Mouse (Mus musculus): ENCODE data around the gene Ninj2. TPM values are rescaled to one million over a fixed set of nuclear protein-coding genes. Genes with fewer than 3 reads are reported as not detected.

Gene Ninj2
- polyA plus RNA-seq, 1 experiment from 2014 or later: not detected

DNA sequence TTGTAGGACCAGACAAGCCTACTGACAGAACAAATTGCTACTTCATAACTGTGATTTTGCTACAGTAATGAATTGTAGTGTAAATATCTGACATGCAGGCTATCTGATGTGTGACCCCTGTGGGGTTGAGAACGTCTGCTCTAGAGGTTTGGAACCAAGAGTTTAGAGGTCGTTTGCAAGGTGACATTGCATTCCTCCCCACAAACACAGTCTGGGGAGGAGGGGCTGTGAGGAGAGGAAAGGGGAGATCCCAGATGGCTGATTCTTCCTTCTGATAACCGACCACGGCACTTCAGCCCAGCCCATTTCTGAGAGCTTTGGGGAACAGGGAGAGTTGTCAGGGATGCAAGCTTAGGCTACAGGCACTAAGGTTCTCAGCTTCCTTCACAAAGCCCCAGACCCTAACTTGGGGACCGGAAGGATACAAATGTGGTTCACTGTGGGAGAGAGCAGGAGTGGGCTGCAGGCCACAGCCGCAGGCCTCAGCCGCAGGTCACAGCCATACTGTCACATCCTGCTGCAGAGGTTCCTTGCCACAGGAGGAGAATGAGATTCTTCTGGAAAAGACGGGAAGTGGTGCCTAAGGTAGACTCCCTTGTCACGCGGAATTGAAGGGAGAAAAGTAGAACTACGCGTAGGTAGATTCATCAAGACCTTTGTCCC, 56.4 kb downstream of the Ninj2 start:
- H3K4me3 ChIP-seq: no peak overlapping the region
- no peaks in the 10 kb centered on the region for H3K36me3 ChIP-seq
- H3K9ac ChIP-seq: no peak overlapping the region
- no peak overlapping the region for H3K27ac ChIP-seq (replicated peaks)
- 83% methylated on average over 12 of the region's 12 CpGs for WGBS
- no peak overlapping the region for H3K4me2 ChIP-seq
- H3K9me3 ChIP-seq: no peaks in the 10 kb centered on the region
- H3K4me1 ChIP-seq (replicated peaks): 0 out of 2 replicates have a peak, but pooled peaks cover 2% of the 10 kb centered on the region
- H3K27me3 ChIP-seq: no peaks in the 10 kb centered on the region
- no peak for ATAC-seq (ENCODE audit: low read depth)

DNA sequence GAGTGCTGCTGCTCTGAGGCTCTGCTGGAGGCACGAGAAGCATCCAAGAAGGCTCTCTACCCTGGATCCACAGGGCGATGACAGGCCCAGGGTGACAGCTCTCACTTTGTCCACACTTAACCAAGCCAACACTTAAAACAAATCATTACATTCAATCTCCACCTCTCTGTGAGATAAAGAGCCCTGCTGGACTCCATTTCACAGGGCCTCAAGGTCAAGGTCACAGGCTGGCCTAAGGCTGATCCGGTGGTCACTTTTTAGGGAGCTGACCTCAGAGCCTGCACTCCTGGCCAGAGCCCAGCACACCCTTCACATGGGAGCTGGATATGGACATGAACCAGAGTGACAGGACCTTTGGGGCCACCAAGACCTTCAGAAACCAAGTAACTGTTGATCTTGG, 57.1 kb downstream of the Ninj2 start:
- no peak for ATAC-seq (ENCODE audit: low read depth)
- no peaks in the 10 kb centered on the region for H3K27me3 ChIP-seq

DNA sequence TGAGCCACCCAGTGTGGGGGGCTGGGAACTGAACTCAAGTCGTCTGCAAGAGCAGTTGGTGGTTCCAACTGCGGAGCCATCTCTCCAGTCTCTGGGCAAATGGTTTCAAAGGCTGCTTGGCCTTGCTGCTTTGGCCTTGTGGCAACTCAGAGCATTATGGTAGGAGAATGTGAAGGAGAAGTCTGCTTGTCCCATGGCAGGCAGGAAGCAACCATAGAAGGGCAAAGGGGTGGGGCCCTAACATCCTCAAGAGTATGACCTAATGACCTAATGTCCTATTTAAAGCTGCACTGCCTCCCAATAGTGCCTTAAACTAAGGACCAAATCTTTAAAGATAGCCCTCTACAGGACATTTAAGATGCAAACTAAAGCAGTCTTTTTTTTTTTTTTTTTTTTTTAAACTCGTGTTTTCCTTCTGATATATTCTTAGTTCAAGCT, 58.5 kb downstream of the Ninj2 start:
- Histone ChIP-seq H3K9ac (no peak overlapping the region), H3K36me3 (no peaks in the 10 kb centered on the region), H3K4me1 (replicated peaks) (0 out of 2 replicates have a peak, but pooled peaks cover 6% of the 10 kb centered on the region), H3K27me3 (no peaks in the 10 kb centered on the region), H3K4me2 (no peak overlapping the region), H3K27ac (replicated peaks) (no peak overlapping the region), H3K9me3 (no peaks in the 10 kb centered on the region), H3K4me3 (no peak overlapping the region)
- 72% methylated on average over 3 of the region's 3 CpGs for WGBS
- no peak for ATAC-seq (ENCODE audit: low read depth)

More for the DNA sequence above, 57.1 kb downstream of the Ninj2 start:
- Histone ChIP-seq H3K4me2 (no peak overlapping the region), H3K4me1 (replicated peaks) (0 out of 2 replicates have a peak, but pooled peaks cover 6% of the 10 kb centered on the region), H3K36me3 (no peaks in the 10 kb centered on the region), H3K27ac (replicated peaks) (no peak overlapping the region), H3K9ac (no peak overlapping the region), H3K4me3 (no peak overlapping the region), H3K9me3 (no peaks in the 10 kb centered on the region)
- 88% methylated on average over 3 of the region's 3 CpGs for WGBS

DNA sequence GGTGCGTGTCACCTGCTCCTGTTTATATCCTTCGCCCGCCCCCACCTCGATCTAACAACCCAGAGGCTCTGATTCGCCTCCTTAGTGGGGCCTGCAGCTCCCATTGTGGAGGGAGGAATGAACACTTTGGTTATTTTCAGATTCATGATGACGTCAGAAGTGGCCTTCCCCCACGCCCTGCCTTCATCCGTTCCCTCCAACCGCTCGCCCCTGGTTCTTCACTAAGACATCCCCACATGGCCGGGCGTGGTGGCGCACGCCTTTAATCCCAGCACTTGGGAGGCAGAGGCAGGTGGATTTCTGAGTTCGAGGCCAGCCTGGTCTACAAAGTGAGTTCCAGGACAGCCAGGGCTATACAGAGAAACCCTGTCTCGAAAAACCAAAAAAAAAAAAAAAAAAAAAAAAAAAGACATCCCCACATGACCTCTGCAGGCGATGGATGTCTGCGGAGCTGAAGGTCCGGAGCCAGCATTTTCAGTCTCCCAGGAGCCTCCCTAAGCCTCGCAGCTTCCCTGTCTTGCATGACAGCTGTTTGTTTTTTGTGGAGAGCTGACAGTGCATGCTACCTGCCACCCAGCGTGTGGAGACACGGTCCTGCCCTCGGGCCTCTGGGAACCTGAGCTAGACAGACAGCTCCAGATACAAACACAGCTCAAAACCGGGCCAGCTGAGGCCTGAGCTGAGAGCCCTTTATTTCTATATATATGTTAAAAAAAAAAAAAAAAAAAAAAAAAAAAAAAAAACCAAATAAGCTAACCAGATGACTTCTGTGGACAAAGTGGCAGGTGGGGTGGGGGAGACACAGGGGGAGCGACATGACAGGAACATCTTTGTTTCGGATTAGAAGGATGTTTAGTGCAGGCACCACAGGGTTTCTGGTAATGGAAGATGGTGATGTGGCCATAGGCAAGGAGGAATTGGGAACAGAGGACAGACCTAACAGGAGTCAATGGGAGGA, 59.9 kb downstream of the Ninj2 start:
- no peak for ATAC-seq (ENCODE audit: low read depth)
- H3K27me3 ChIP-seq: no peaks in the 10 kb centered on the region
- WGBS: 83% methylated on average over 25 of the region's 26 CpGs

DNA sequence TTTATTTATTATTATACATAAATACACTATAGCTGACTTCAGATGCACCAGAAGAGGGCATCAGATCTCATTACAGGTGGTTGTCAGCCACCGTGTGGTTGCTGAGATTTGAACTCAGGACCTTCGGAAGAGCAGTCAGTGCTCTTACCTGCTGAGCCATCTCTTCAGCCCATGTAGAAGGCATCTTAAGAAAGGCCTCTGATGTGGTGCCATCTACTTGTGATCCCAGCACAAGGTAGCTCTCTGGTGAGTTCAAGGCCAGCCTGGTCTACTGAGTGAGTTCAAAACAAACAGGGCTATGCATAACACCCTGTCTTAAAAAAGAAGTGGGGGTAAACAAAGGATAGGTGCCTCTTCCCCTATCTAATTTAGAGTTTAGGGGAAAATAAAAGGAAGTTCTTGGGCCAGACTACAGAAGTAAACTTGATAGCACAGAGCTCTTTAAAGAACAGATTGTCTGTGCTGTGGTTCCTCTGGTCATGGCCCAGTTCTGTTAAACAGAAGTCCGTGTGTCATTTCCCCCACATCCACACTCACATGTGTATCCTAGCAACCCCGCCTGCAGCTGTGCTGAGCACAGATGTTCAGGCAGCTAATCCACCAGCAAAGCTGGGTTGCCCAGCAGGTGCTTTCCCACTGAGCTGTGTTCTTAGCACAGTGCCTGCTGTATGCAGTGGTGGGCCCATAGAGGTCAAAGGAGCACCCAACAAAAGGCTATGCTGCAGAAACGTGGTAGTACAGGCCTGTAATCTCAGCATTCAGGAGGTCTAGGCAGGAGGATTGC, 61.6 kb downstream of the Ninj2 start:
- Histone ChIP-seq H3K4me2 (no peak overlapping the region), H3K27ac (replicated peaks) (no peak overlapping the region), H3K36me3 (no peaks in the 10 kb centered on the region), H3K4me1 (replicated peaks) (peaks cover 19% of the 10 kb centered on the region), H3K9ac (no peak overlapping the region), H3K9me3 (no peaks in the 10 kb centered on the region), H3K27me3 (no peaks in the 10 kb centered on the region), H3K4me3 (no peak overlapping the region)
- no peak for ATAC-seq (ENCODE audit: low read depth)
- 65% methylated on average over 5 of the region's 5 CpGs for WGBS

More for the DNA sequence above, 59.9 kb downstream of the Ninj2 start:
- H3K9ac ChIP-seq: no peak overlapping the region
- H3K4me2 ChIP-seq: no peak overlapping the region
- peaks cover 14% of the 10 kb centered on the region for H3K4me1 ChIP-seq (replicated peaks)
- no peaks in the 10 kb centered on the region for H3K9me3 ChIP-seq
- H3K36me3 ChIP-seq: no peaks in the 10 kb centered on the region
- H3K27ac ChIP-seq (replicated peaks): no peak overlapping the region
- H3K4me3 ChIP-seq: no peak overlapping the region

DNA sequence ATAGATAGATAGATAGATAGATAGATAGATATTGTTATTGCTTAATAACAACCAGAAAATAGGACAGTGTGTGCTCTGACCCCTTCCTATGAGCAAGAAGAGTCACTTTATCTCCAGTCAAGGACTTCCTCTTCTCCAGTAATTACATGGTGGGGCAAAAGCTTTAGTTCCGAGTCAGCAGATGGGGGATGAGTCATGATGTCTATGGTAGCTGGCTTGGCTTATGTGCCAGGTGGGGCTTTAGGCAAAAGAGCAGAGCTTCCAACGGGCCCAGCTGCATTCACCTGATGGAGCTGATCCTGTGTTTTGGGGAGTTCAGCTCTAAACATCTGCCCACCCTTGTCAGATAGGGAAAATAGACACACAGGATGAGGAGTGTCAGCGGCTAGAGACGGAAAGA, 62.4 kb downstream of the Ninj2 start:
- Histone ChIP-seq H3K4me2 (no peak overlapping the region), H3K4me1 (replicated peaks) (peaks cover 21% of the 10 kb centered on the region), H3K27me3 (no peaks in the 10 kb centered on the region), H3K9ac (no peak overlapping the region), H3K36me3 (no peaks in the 10 kb centered on the region), H3K9me3 (no peaks in the 10 kb centered on the region), H3K27ac (replicated peaks) (no peak overlapping the region), H3K4me3 (no peak overlapping the region)
- no peak for ATAC-seq (ENCODE audit: low read depth)
- WGBS: 89% methylated on average over 4 of the region's 4 CpGs

DNA sequence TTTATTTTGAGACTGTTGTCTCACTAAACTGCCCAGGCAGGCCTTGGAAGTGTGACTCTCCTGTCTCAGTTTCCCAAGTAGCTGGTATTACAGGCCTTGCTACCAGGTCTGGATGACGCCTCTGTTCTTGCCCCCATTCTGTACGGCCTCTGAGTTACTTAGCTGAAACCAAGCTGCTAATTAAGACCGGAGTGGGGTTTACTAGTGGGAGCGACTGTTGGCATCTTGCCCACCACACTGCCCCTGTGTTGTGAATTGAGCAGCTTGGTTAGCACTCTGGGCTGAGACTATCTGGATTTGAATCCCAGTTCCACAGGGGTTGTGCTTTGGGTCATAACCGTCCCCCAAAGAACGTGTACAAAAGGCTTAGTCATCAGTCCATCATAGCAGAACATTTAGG, 64.3 kb downstream of the Ninj2 start:
- WGBS: 67% methylated on average over 6 of the region's 6 CpGs
- Histone ChIP-seq H3K4me1 (replicated peaks) (peaks cover 21% of the 10 kb centered on the region), H3K9ac (no peak overlapping the region), H3K36me3 (no peaks in the 10 kb centered on the region), H3K4me3 (no peak overlapping the region), H3K4me2 (no peak overlapping the region), H3K27me3 (no peaks in the 10 kb centered on the region), H3K27ac (replicated peaks) (no peak overlapping the region), H3K9me3 (no peaks in the 10 kb centered on the region)
- ATAC-seq (ENCODE audit: low read depth): no peak

DNA sequence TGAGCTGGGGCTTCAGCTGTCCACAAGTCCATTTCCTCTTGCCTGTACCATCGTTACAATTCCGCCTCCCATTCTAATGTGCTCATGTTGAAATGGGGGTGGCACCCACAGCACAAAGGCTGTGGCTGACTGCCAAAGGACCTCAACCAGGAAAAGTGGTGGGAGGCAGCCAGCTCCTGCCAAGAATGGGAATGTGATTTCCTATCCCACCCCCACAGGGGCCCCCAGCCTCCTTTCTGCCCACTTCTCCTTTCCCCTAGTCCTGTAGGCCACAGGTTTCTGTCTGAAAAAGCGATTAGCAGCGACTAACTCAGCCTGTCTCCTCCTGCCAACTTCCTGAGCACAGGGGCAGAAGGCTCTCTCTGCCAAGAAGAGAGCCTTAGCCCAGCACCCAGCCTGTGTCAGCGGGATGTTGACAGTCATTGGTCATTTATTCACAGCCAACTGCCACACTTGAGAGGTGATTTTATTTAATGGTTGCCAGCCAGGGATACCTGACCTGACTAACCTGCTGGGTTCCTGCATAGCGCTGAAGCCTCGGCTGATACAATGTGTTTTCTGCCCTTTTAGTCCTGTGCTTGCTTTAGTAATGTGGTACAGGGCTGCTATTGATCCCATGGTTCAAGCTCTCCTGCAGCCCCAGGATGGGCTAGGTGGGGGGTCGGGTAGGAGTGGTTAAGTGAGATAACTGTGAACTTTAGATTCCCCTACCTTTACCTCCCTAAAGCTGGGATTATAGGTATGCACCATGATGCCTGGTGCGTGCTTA, 66.2 kb downstream of the Ninj2 start:
- WGBS: 52% methylated on average over 9 of the region's 9 CpGs
- Histone ChIP-seq H3K4me2 (no peak overlapping the region), H3K9ac (no peak overlapping the region), H3K27me3 (no peaks in the 10 kb centered on the region), H3K27ac (replicated peaks) (peak overlapping the region; percentile 9; the same call in 1 of the 2 replicates), H3K4me3 (no peak overlapping the region), H3K9me3 (no peaks in the 10 kb centered on the region), H3K4me1 (replicated peaks) (peaks cover 21% of the 10 kb centered on the region), H3K36me3 (no peaks in the 10 kb centered on the region)
- peak; percentile 86 for ATAC-seq (ENCODE audit: low read depth)

DNA sequence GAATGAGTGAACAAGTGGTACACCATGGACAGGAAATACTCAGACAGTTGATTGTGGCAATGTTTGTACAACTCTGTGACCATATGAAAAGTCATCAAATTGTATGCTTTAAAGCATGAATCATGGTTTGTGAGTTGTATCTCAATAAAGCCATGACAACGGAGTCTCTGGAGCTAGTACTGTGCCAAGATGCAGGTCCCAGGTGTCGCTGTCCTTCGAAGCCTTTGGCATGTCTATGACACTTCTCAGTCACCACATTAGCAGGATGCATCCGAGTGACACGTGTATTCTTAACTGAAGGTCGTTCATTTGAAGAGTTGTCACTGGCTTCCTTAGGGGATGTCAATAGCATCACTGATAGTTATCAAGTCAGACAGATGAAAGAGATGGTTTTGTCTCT, 69.8 kb downstream of the Ninj2 start:
- ATAC-seq (ENCODE audit: low read depth): no peak
- no peak overlapping the region for H3K4me3 ChIP-seq
- H3K27ac ChIP-seq (replicated peaks): no peak overlapping the region
- WGBS: 88% methylated on average over 6 of the region's 6 CpGs
- H3K36me3 ChIP-seq: no peaks in the 10 kb centered on the region
- no peak overlapping the region for H3K9ac ChIP-seq
- H3K4me2 ChIP-seq: no peak overlapping the region
- no peaks in the 10 kb centered on the region for H3K27me3 ChIP-seq
- H3K4me1 ChIP-seq (replicated peaks): peaks cover 9% of the 10 kb centered on the region
- no peaks in the 10 kb centered on the region for H3K9me3 ChIP-seq

DNA sequence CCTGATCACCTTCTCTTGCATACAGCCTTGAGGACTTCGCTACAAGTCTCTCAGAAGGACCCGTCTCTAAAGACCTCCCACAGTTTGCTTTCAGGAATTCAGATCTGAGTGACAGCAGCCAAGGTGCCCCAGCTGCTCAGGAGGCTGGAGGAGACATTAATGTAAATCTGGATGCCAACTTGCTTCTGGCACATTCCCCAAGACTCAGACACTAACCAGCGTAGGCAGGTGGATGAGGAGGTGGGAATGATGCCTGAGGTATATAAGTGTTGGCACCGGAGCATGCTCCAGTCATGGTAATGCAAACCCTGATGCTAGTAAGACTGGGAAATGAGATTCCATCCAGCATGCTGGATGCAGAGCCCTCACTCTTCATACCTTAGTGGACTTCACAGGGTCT, 71.6 kb downstream of the Ninj2 start:
- H3K4me2 ChIP-seq: no peak overlapping the region
- H3K4me3 ChIP-seq: no peak overlapping the region
- ATAC-seq (ENCODE audit: low read depth): no peak
- no peaks in the 10 kb centered on the region for H3K36me3 ChIP-seq
- H3K27me3 ChIP-seq: no peaks in the 10 kb centered on the region
- peaks cover 1% of the 10 kb centered on the region for H3K4me1 ChIP-seq (replicated peaks)
- H3K27ac ChIP-seq (replicated peaks): no peak overlapping the region
- H3K9ac ChIP-seq: no peak overlapping the region
- no peaks in the 10 kb centered on the region for H3K9me3 ChIP-seq
- WGBS: 78% methylated on average over 4 of the region's 4 CpGs

DNA sequence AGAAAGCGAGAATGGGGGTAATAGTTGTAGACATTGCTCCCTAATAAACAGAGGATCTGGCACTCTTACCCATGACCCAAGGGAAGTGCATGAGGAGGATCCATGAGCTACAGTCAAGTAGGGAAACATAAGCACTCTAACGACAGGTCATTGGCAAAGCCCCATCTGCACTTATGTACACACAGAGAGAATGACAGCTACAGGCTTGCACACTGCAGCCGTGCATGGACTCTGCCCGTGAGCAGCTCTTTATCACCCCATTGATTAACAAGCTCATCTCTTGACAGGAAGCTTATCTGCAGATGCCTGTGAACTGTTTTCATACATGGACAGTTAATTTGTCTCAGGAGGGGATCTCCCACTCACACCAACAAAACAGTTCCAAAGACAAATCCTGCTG, 74.4 kb downstream of the Ninj2 start:
- Histone ChIP-seq H3K9ac (no peak overlapping the region), H3K4me3 (no peak overlapping the region), H3K27ac (replicated peaks) (no peak overlapping the region), H3K9me3 (no peaks in the 10 kb centered on the region), H3K4me1 (replicated peaks) (no peaks in the 10 kb centered on the region), H3K27me3 (no peaks in the 10 kb centered on the region), H3K4me2 (no peak overlapping the region), H3K36me3 (no peaks in the 10 kb centered on the region)
- ATAC-seq (ENCODE audit: low read depth): no peak
- 80% methylated on average over 4 of the region's 4 CpGs for WGBS
